Mouse (Mus musculus) MEL (cell line): ENCODE data around the gene B830017H08Rik. TPM values are rescaled to one million over a fixed set of nuclear protein-coding genes. Genes with fewer than 3 reads are reported as not detected.

Experiments used
- DNase-seq: peaks from one replicate; pipeline ENCODE4 v3.0.0; 2011; ENCODE audit warnings: low read depth, low spot score
- H3K27ac ChIP-seq: 2 replicates; pipeline ENCODE4 v1.5.1; 2012; ENCODE audit warnings: low read depth, mild to moderate bottlenecking, control low read depth, low read length, moderate library complexity; ENCODE audit not compliant: control insufficient read depth
- H3K27me3 ChIP-seq, 2 experiments: fragments of 150-350 bp in 1 of 2; sonication (generic) in 1 of 2; 2 replicates each; pipeline ENCODE4 v1.6.1; 2012; ENCODE audit warnings: low read length in 2 of 2, mild to moderate bottlenecking in 2 of 2, improper control_type of control experiment in 1 of 2, moderate library complexity in 1 of 2; ENCODE audit not compliant: insufficient read depth in 2 of 2, control insufficient read depth in 1 of 2
- H3K36me3 ChIP-seq, 2 experiments: 2 replicates each; pipeline ENCODE4 v1.6.1; 2012 to 2014; ENCODE audit warnings: low read length in 2 of 2, improper control_type of control experiment in 1 of 2, inconsistent platforms in 1 of 2, mild to moderate bottlenecking in 1 of 2; ENCODE audit not compliant: insufficient read depth in 2 of 2, control insufficient read depth in 1 of 2
- H3K4me1 ChIP-seq, 2 experiments: fragments of 150-350 bp in 1 of 2; sonication (generic) in 1 of 2; 2 replicates each; pipeline ENCODE4 v1.6.1; 2012; ENCODE audit warnings: low read length in 2 of 2, improper control_type of control experiment in 1 of 2, mild to moderate bottlenecking in 1 of 2; ENCODE audit not compliant: insufficient read depth in 2 of 2, control insufficient read depth in 1 of 2
- H3K4me3 ChIP-seq, 2 experiments: fragments of 150-350 bp in 1 of 2; sonication (generic) in 1 of 2; 2 replicates each; pipeline ENCODE4 v1.5.1; 2012; ENCODE audit warnings: low read depth in 2 of 2, low read length in 2 of 2, mild to moderate bottlenecking in 2 of 2, moderate library complexity in 2 of 2, control low read depth in 1 of 2, improper control_type of control experiment in 1 of 2; ENCODE audit not compliant: control insufficient read depth in 1 of 2, insufficient read depth in 1 of 2
- H3K79me2 ChIP-seq: 2 replicates; pipeline ENCODE4 v1.6.1; 2012; ENCODE audit warnings: mild to moderate bottlenecking, low read length, moderate library complexity; ENCODE audit not compliant: control insufficient read depth, poor library complexity, insufficient read depth
- H3K9ac ChIP-seq: 2 replicates; pipeline ENCODE4 v1.6.1; 2012; ENCODE audit warnings: low read depth, mild to moderate bottlenecking, control low read depth, low read length, moderate library complexity; ENCODE audit not compliant: control insufficient read depth, poor library complexity, severe bottlenecking
- H3K9me3 ChIP-seq: fragments of 150-350 bp; sonication (generic); replicated peaks from 2 replicates; pipeline ENCODE4 v1.6.1; 2012; ENCODE audit warnings: mild to moderate bottlenecking, low read length, improper control_type of control experiment, moderate library complexity; ENCODE audit not compliant: insufficient read depth
- BHLHE40 ChIP-seq: IDR thresholded peaks from 2 replicates; pipeline ENCODE4 v1.6.1; 2012; ENCODE audit warnings: low read depth, mild to moderate bottlenecking, inconsistent platforms, low read length, improper control_type of control experiment, borderline replicate concordance
- CHD1 ChIP-seq: IDR thresholded peaks from 2 replicates; pipeline ENCODE4 v1.6.1; 2012; ENCODE audit warnings: low read depth, mild to moderate bottlenecking, inconsistent platforms, low read length, improper control_type of control experiment
- CHD2 ChIP-seq: IDR thresholded peaks from 2 replicates; pipeline ENCODE4 v1.6.1; 2011; ENCODE audit warnings: low read length, improper control_type of control experiment
- CTCF ChIP-seq, 3 experiments: IDR thresholded peaks in 2 of 3; conservative IDR thresholded peaks in 1 of 3; 2 replicates each; pipeline ENCODE4 v1.5.1; 2011 to 2012; ENCODE audit warnings: low read length in 3 of 3, low read depth in 2 of 3, mild to moderate bottlenecking in 2 of 3, improper control_type of control experiment in 1 of 3, inconsistent platforms in 1 of 3, mixed read lengths in 1 of 3, moderate library complexity in 1 of 3; ENCODE audit not compliant: control insufficient read depth in 1 of 3, insufficient read depth in 1 of 3, poor library complexity in 1 of 3, severe bottlenecking in 1 of 3
- ELF1 ChIP-seq: IDR thresholded peaks from 2 replicates; pipeline ENCODE4 v1.6.1; 2014; ENCODE audit warnings: low read depth, mild to moderate bottlenecking, inconsistent platforms, low read length, improper control_type of control experiment, moderate library complexity
- EP300 ChIP-seq, 2 experiments: IDR thresholded peaks; 2 replicates each; pipeline ENCODE4 v1.6.1; 2011; ENCODE audit warnings: improper control_type of control experiment in 2 of 2, low read length in 2 of 2, low read depth in 1 of 2, mild to moderate bottlenecking in 1 of 2
- ETS1 ChIP-seq: IDR thresholded peaks from 2 replicates; pipeline ENCODE4 v1.6.1; 2012; ENCODE audit warnings: low read depth, mild to moderate bottlenecking, inconsistent platforms, low read length, improper control_type of control experiment, moderate library complexity
- GATA1 ChIP-seq: IDR thresholded peaks from 2 replicates; pipeline ENCODE4 v1.6.1; 2011; ENCODE audit warnings: low read depth, low read length, improper control_type of control experiment
- JUND ChIP-seq: IDR thresholded peaks from 2 replicates; pipeline ENCODE4 v1.6.1; 2011; ENCODE audit warnings: low read depth, mild to moderate bottlenecking, improper control_type of control experiment, low read length
- MAFK ChIP-seq: IDR thresholded peaks from 2 replicates; pipeline ENCODE4 v1.6.1; 2011; ENCODE audit warnings: low read depth, mild to moderate bottlenecking, low read length, improper control_type of control experiment, borderline replicate concordance
- MAX ChIP-seq: IDR thresholded peaks from 2 replicates; pipeline ENCODE4 v1.6.1; 2011; ENCODE audit warnings: low read length, improper control_type of control experiment
- MEF2A ChIP-seq: IDR thresholded peaks from 2 replicates; pipeline ENCODE4 v1.6.1; 2014; ENCODE audit warnings: low read depth, mild to moderate bottlenecking, inconsistent platforms, low read length, improper control_type of control experiment; ENCODE audit not compliant: poor library complexity, insufficient replicate concordance, severe bottlenecking; ENCODE audit errors: extremely low read depth
- MXI1 ChIP-seq: IDR thresholded peaks from 2 replicates; pipeline ENCODE4 v1.6.1; 2011; ENCODE audit warnings: mild to moderate bottlenecking, low read depth, low read length, improper control_type of control experiment
- MYC ChIP-seq: IDR thresholded peaks from 2 replicates; pipeline ENCODE4 v1.6.1; 2011; ENCODE audit warnings: low read depth, mild to moderate bottlenecking, low read length, improper control_type of control experiment, moderate library complexity
- POLR2A ChIP-seq, 2 experiments: IDR thresholded peaks; 2 replicates each; pipeline ENCODE4 v1.6.1; 2011 to 2012; ENCODE audit warnings: low read length in 2 of 2, mild to moderate bottlenecking in 2 of 2, control low read depth in 1 of 2, improper control_type of control experiment in 1 of 2, low read depth in 1 of 2, moderate library complexity in 1 of 2; ENCODE audit not compliant: control insufficient read depth in 1 of 2, insufficient read depth in 1 of 2, poor library complexity in 1 of 2
- POLR2AphosphoS2 ChIP-seq: IDR thresholded peaks from 2 replicates; pipeline ENCODE4 v1.6.1; 2011; ENCODE audit warnings: low read length, improper control_type of control experiment
- RAD21 ChIP-seq: IDR thresholded peaks from 2 replicates; pipeline ENCODE4 v1.6.1; 2011; ENCODE audit warnings: mild to moderate bottlenecking, low read depth, low read length, improper control_type of control experiment
- RCOR1 ChIP-seq: IDR thresholded peaks from 2 replicates; pipeline ENCODE4 v1.6.1; 2012; ENCODE audit warnings: low read depth, mild to moderate bottlenecking, inconsistent platforms, low read length, improper control_type of control experiment
- SIN3A ChIP-seq: IDR thresholded peaks from 2 replicates; pipeline ENCODE4 v1.6.1; 2012; ENCODE audit warnings: low read length, improper control_type of control experiment, inconsistent platforms
- SMC3 ChIP-seq: IDR thresholded peaks from 2 replicates; pipeline ENCODE4 v1.6.1; 2011; ENCODE audit warnings: low read depth, low read length, improper control_type of control experiment
- TAL1 ChIP-seq: IDR thresholded peaks from 2 replicates; pipeline ENCODE4 v1.6.1; 2012; ENCODE audit warnings: mild to moderate bottlenecking, inconsistent platforms, low read length, moderate library complexity, mixed read lengths
- TCF12 ChIP-seq: IDR thresholded peaks from 2 replicates; pipeline ENCODE4 v1.6.1; 2014; ENCODE audit warnings: low read depth, mild to moderate bottlenecking, inconsistent platforms, low read length, improper control_type of control experiment, moderate library complexity
- ZC3H11A ChIP-seq: IDR thresholded peaks from 2 replicates; pipeline ENCODE4 v1.6.1; 2012; ENCODE audit warnings: low read depth, mild to moderate bottlenecking, inconsistent platforms, low read length, improper control_type of control experiment
- ZKSCAN1 ChIP-seq: IDR thresholded peaks from 2 replicates; pipeline ENCODE4 v1.6.1; 2012; ENCODE audit warnings: low read depth, mild to moderate bottlenecking, inconsistent platforms, low read length, improper control_type of control experiment, moderate library complexity
- ZNF384 ChIP-seq: IDR thresholded peaks from 2 replicates; pipeline ENCODE4 v1.6.1; 2012; ENCODE audit warnings: low read depth, mild to moderate bottlenecking, inconsistent platforms, low read length, improper control_type of control experiment
- polyA plus RNA-seq, 2 experiments: library from polyadenylated mRNA; stranded (reverse) in 1 of 2; unstranded in 1 of 2; fragments of >175 nt in 1 of 2; fragments of >200 nt in 1 of 2; gene quantifications; 2 replicates each; pipeline versions ENCODE4 v1.2.1 to v1.2.4; 2012; ENCODE audit warnings: low replicate concordance in 2 of 2, low read depth in 1 of 2; ENCODE audit not compliant: insufficient read length in 2 of 2, insufficient read depth in 1 of 2, missing spikeins in 1 of 2
- total RNA-seq: library from RNA; depleted of rRNA; stranded (reverse); fragments of 300-350 nt; gene quantifications from 2 replicates; pipeline ENCODE4 v1.2.3, GENCODE M21; 2012

The B830017H08Rik gene
- total and polyA plus RNA-seq, 3 experiments, result 0.06 TPM; not detected in 2

DNA sequence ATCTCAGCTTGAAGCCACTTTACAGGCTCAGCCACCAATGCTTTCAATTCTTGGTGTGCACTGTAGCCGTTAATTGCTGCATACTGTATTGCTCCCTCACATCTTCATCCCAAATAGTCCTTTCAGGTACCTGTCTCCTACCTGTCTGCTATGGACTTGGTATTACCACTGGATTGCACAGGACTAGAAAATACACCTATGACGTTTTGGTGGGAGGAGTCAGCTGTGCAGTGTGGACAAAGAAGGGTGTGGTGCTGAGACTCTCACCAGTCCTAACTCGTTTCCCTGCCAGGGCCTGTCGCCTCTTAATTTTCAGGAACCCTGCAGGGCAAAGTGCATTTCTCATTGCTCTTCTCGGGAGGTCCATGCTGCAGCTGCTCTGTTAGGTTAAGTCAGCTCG lies 32.8 kb downstream of the B830017H08Rik start:
- no peak for DNase-seq
- TF ChIP-seq BHLHE40 (no peak), JUND (no peak), POLR2A (IDR thresholded peaks at IDR 0.05; ENCODE audit: control insufficient read depth in 1 of 2, insufficient read depth in 1 of 2, low read depth in 1 of 2, low read length in 2 of 2, poor library complexity in 1 of 2) (no peak), MXI1 (no peak), ELF1 (no peak), ZNF384 (no peak), MAFK (no peak), MEF2A (no peak), POLR2AphosphoS2 (no peak), SIN3A (no peak), CHD1 (no peak), ZKSCAN1 (no peak), ZC3H11A (no peak)
- Histone ChIP-seq H3K27ac (no peak overlapping the region), H3K9ac (no peak overlapping the region), H3K4me1 (peaks cover 6 to 24% of the 10 kb centered on the region in 2 experiments), H3K27me3 (no peaks in the 10 kb centered on the region), H3K79me2 (no peaks in the 10 kb centered on the region; the same call in 1 of the 2 replicates), H3K4me3 (no peak overlapping the region), H3K9me3 (no peaks in the 10 kb centered on the region), H3K36me3 (peaks cover 11 to 25% of the 10 kb centered on the region in 2 experiments)

DNA sequence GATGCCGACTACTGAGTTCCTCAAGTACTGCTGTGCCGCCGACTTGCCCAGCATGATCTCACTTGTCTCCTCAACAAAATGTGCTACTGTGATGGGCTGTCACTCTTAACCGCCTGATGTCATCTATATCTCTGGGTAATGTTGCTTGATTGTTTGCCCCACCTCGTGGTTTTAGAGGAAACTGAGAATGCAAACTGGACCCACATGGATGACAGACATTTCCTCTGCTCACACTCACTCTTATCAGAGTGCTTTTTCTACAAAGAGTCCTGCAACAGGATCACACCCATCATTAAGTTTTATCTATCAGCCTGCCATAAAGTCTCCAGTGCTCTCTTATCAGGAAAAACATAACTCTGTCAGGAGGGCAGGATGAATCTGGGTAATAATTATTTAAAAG lies 38.3 kb downstream of the B830017H08Rik start:
- Histone ChIP-seq H3K36me3 (peaks cover 5 to 44% of the 10 kb centered on the region in 2 experiments), H3K4me1 (peaks cover 9 to 38% of the 10 kb centered on the region in 2 experiments)

More for the DNA sequence above, 38.3 kb downstream of the B830017H08Rik start:
- Histone ChIP-seq H3K9me3 (no peaks in the 10 kb centered on the region), H3K4me3 (no peak overlapping the region), H3K9ac (no peak overlapping the region), H3K27ac (peak overlapping the region; percentile 53), H3K27me3 (no peaks in the 10 kb centered on the region), H3K79me2 (peaks cover 4% of the 10 kb centered on the region)
- DNase-seq, result peak; percentile 88
- peak; percentile 91 for TF ChIP-seq TCF12
- peak; percentile 79 to 88 for TF ChIP-seq EP300 (IDR thresholded peaks at IDR 0.05; ENCODE audit: low read depth in 1 of 2, low read length in 2 of 2)
- TF ChIP-seq SMC3, result 0 out of 2 replicates have a peak, but pooled peaks have one; percentile 10
- no peak for TF ChIP-seq ELF1
- TF ChIP-seq MAX, result peak; percentile 95
- TF ChIP-seq MXI1, result peak; percentile 98
- TF ChIP-seq SIN3A, result peak; percentile 98
- TF ChIP-seq GATA1, result peak; percentile 94
- TF ChIP-seq ZNF384, result peak; percentile 40; the same call in 1 of the 2 replicates
- peak; percentile 97 for TF ChIP-seq ETS1
- peak; percentile 54 for TF ChIP-seq TAL1
- TF ChIP-seq RCOR1, result peak; percentile 97
- peak; percentile 94 for TF ChIP-seq MYC
- TF ChIP-seq CTCF (IDR thresholded peaks at IDR 0.05 in 2 of 3, conservative IDR thresholded peaks at IDR 0.05 in 1 of 3; ENCODE audit: control insufficient read depth in 1 of 3, insufficient read depth in 1 of 3, low read depth in 2 of 3, low read length in 3 of 3, poor library complexity in 1 of 3, severe bottlenecking in 1 of 3), result peak in 1 of 3 experiments; percentile 18; a peak in 2 of 6 replicates
- no peak for TF ChIP-seq POLR2AphosphoS2
- no peak for TF ChIP-seq CHD2
- peak; percentile 66; the same call in 1 of the 2 replicates for TF ChIP-seq BHLHE40
- no peak for TF ChIP-seq RAD21
